Mouse (Mus musculus): ENCODE results near the gene Aicda.
A peak's percentile ranks its signal among the peaks of the same experiment; 100 is the strongest.

- TF ChIP-seq ELF1 (IDR thresholded peaks at IDR 0.05; ENCODE audit: low read depth, low read length) (peak; percentile 50; the same call in 1 of the 2 replicates), CTCF (IDR thresholded peaks at IDR 0.05 in 2 of 3, conservative IDR thresholded peaks at IDR 0.05 in 1 of 3; ENCODE audit: control insufficient read depth in 1 of 3, insufficient read depth in 1 of 3, low read depth in 2 of 3, low read length in 3 of 3, poor library complexity in 1 of 3, severe bottlenecking in 1 of 3) (peak; percentile 12 to 44 (median 21); a peak in 3 of 6 replicates), POLR2A (IDR thresholded peaks at IDR 0.05; ENCODE audit: control insufficient read depth in 1 of 2, insufficient read depth in 1 of 2, low read depth in 1 of 2, low read length in 2 of 2, poor library complexity in 1 of 2) (no peak), GABPA (IDR thresholded peaks at IDR 0.05; ENCODE audit: low read depth, low read length) (no peak), MAX (IDR thresholded peaks at IDR 0.05; ENCODE audit: low read length) (no peak), TAL1 (IDR thresholded peaks at IDR 0.05; ENCODE audit: low read length) (no peak)
Measured at GRCm38 (mm10) chr6:122565070-122565784, 11.6 kb downstream of the Aicda start.
